Mouse (Mus musculus): ENCODE results near the gene Itgb5.

Gene Itgb5

GRCm38 (mm10) chr16:33832057-33832456, 2.6 kb downstream of the Itgb5 start:
- DNase-seq (ENCODE audit: low read depth, low spot score): no peak

GRCm38 (mm10) chr16:33832728-33833428, 3.4 kb downstream of the Itgb5 start:
- peak; percentile 57 for DNase-seq (ENCODE audit: low read depth, low spot score)

- no peak for DNase-seq (ENCODE audit: low read depth, low spot score)
These were observed 3.9 kb downstream of the Itgb5 start for GRCm38 (mm10) chr16:33833429-33833753.

- DNase-seq (ENCODE audit: low read depth, low spot score): no peak
These were observed 4.5 kb downstream of the Itgb5 start for GRCm38 (mm10) chr16:33833781-33834482.

GRCm38 (mm10) chr16:33836676-33837075, 7.2 kb downstream of the Itgb5 start:
- no peak for DNase-seq (ENCODE audit: low read depth, low spot score)

GRCm38 (mm10) chr16:33837191-33837590, 7.7 kb downstream of the Itgb5 start:
- no peak for DNase-seq (ENCODE audit: low read depth, low spot score)

- no peak for DNase-seq (ENCODE audit: low read depth, low spot score)
These were observed 11.2 kb downstream of the Itgb5 start for GRCm38 (mm10) chr16:33840616-33841015.

GRCm38 (mm10) chr16:33842081-33842880, 12.8 kb downstream of the Itgb5 start:
- DNase-seq (ENCODE audit: low read depth, low spot score): no peak

GRCm38 (mm10) chr16:33844150-33844611, 14.7 kb downstream of the Itgb5 start:
- no peak for DNase-seq (ENCODE audit: low read depth, low spot score)

- no peak for DNase-seq (ENCODE audit: low read depth, low spot score)
These were observed 15.4 kb downstream of the Itgb5 start for GRCm38 (mm10) chr16:33844866-33845265.

- DNase-seq (ENCODE audit: low read depth, low spot score): no peak
These were observed 23.8 kb downstream of the Itgb5 start for GRCm38 (mm10) chr16:33853271-33853670.

GRCm38 (mm10) chr16:33858766-33859165, 29.3 kb downstream of the Itgb5 start:
- no peak for DNase-seq (ENCODE audit: low read depth, low spot score)

- DNase-seq (ENCODE audit: low read depth, low spot score): no peak
These were observed 29.9 kb downstream of the Itgb5 start for GRCm38 (mm10) chr16:33859380-33859779.

- peak; percentile 15 for DNase-seq (ENCODE audit: low read depth, low spot score)
These were observed 30.7 kb downstream of the Itgb5 start for GRCm38 (mm10) chr16:33859988-33860700.

GRCm38 (mm10) chr16:33862406-33862805, 32.9 kb downstream of the Itgb5 start:
- no peak for DNase-seq (ENCODE audit: low read depth, low spot score)

GRCm38 (mm10) chr16:33863208-33863751, 33.8 kb downstream of the Itgb5 start:
- no peak for DNase-seq (ENCODE audit: low read depth, low spot score)

GRCm38 (mm10) chr16:33870224-33870785, 40.8 kb downstream of the Itgb5 start:
- DNase-seq (ENCODE audit: low read depth, low spot score): no peak

GRCm38 (mm10) chr16:33870988-33871758, 41.7 kb downstream of the Itgb5 start:
- no peak for DNase-seq (ENCODE audit: low read depth, low spot score)

GRCm38 (mm10) chr16:33871865-33872443, 42.5 kb downstream of the Itgb5 start:
- no peak for DNase-seq (ENCODE audit: low read depth, low spot score)

- DNase-seq (ENCODE audit: low read depth, low spot score): no peak
These were observed 43.8 kb downstream of the Itgb5 start for GRCm38 (mm10) chr16:33873282-33873681.

Data from CD4-positive, CD25-positive, alpha-beta regulatory T cell, adult 2 months (primary cell).